Comparison of ENCODE assay signal across 9 mouse cellular contexts in genomic region chr9:37545166-37545610, GRCm38 (mm10). TPM values are rescaled to one million over a fixed set of nuclear protein-coding genes. Genes with fewer than 3 reads are reported as not detected.
DNase-seq lines count a peak whose midpoint lies in the region; ATAC-seq and TF ChIP-seq lines count a peak whose summit lies in the region.
"Had no signal": no experiment of that assay in that cellular context is flagged by ENCODE, and none has a peak within 500 bp of the region (broad histone marks: within the 10 kb centered on the region; RNA-seq: fewer than 3 reads in every experiment).

No protein-coding gene starts in this region.

- H3K27ac ChIP-seq in heart, embryonic 11.5 days (ENCODE audit: low read depth, low read length): no peak overlapping the region
- no peak overlapping the region for H3K27ac ChIP-seq in forebrain, embryonic 14.5 days (ENCODE audit: low read depth, low read length)
- H3K27ac ChIP-seq in liver, embryonic 13.5 days: no peak overlapping the region

- intact Hi-C loops in heart, postnatal 25 days (cut with DNase I): loop anchor here (1.0 to 2.0 kb wide), 2 partner anchors 18 to 83 kb away; no protein-coding TSS in a partner anchor

- peak; percentile 37; the same call in 1 of the 2 replicates for ATAC-seq in heart, embryonic 11.5 days (replicated peaks; ENCODE audit: insufficient number of reproducible peaks, low FRiP score, low TSS enrichment)
- ATAC-seq in forebrain, embryonic 14.5 days: peak; percentile 43
- ATAC-seq in liver, embryonic 13.5 days (ENCODE audit: low read depth): 0 out of 2 replicates have a peak, but pooled peaks have one; percentile 14

- peaks cover 5% of the 10 kb centered on the region; the same call in 1 of the 2 replicates for H3K4me1 ChIP-seq in heart, embryonic 11.5 days (ENCODE audit: control insufficient read depth, insufficient read depth, low read length)
- peaks cover 59% of the 10 kb centered on the region for H3K4me1 ChIP-seq in E14TG2a.4 (replicated peaks; ENCODE audit: low read depth, low read length)
- peaks cover 6% of the 10 kb centered on the region; the same call in 1 of the 2 replicates for H3K4me1 ChIP-seq in forebrain, embryonic 14.5 days (ENCODE audit: control insufficient read depth, insufficient read depth, low read length)
- H3K4me1 ChIP-seq in liver, embryonic 13.5 days (replicated peaks): peaks cover 20% of the 10 kb centered on the region

- no peak overlapping the region for H3K9ac ChIP-seq in heart, embryonic 11.5 days (ENCODE audit: low read depth, low read length)
- H3K9ac ChIP-seq in forebrain, embryonic 14.5 days (ENCODE audit: low read length): peak overlapping the region; percentile 29; the same call in 1 of the 2 replicates
- no peak overlapping the region for H3K9ac ChIP-seq in liver, embryonic 13.5 days

- H3K9me3 ChIP-seq in heart, embryonic 11.5 days (replicated peaks; ENCODE audit: control insufficient read depth, low read length): no peaks in the 10 kb centered on the region
- H3K9me3 ChIP-seq in E14TG2a.4 (ENCODE audit: low read length): no peaks in the 10 kb centered on the region
- H3K9me3 ChIP-seq in forebrain, embryonic 14.5 days (replicated peaks; ENCODE audit: control insufficient read depth, low read length): no peaks in the 10 kb centered on the region
- H3K9me3 ChIP-seq in liver, embryonic 13.5 days (replicated peaks): no peaks in the 10 kb centered on the region

- H3K27me3 ChIP-seq in heart, embryonic 11.5 days (ENCODE audit: control insufficient read depth, insufficient read depth, low read length): peaks cover 24% of the 10 kb centered on the region
- H3K27me3 ChIP-seq in E14TG2a.4 (ENCODE audit: insufficient read depth, low read length): peaks cover 55% of the 10 kb centered on the region
- H3K27me3 ChIP-seq in forebrain, embryonic 14.5 days (replicated peaks; ENCODE audit: control insufficient read depth, insufficient read depth, low read length): peaks cover 27% of the 10 kb centered on the region
- H3K27me3 ChIP-seq in liver, embryonic 13.5 days: peaks cover 14% of the 10 kb centered on the region

- no peak for TF ChIP-seq CTCF in E14TG2a.4 (conservative IDR thresholded peaks at IDR 0.05; ENCODE audit: low read length)

- no peak for DNase-seq in heart, postnatal 25 days (ENCODE audit: low spot score)
- DNase-seq in forebrain, embryonic 14.5 days (ENCODE audit: low spot score): no peak
- no peak for DNase-seq in liver, embryonic 13.5 days
- no peak for DNase-seq in adrenal gland, postnatal 25 days
- DNase-seq in layer of hippocampus, adult 11-12 months (ENCODE audit: low spot score): no peak
- DNase-seq in thymus, postnatal 10 days (ENCODE audit: low spot score in 2 of 2): no peak

- peak overlapping the region; percentile 77 for H3K4me2 ChIP-seq in heart, embryonic 11.5 days
- peak overlapping the region; percentile 56 for H3K4me2 ChIP-seq in forebrain, embryonic 14.5 days (ENCODE audit: low read length)
- H3K4me2 ChIP-seq in liver, embryonic 13.5 days: peak overlapping the region; percentile 71

- 12% methylated on average over 16 of the region's 17 CpGs for WGBS in heart, embryonic 11.5 days (ENCODE audit: insufficient replicate concordance)
- 11% methylated on average over 17 of the region's 17 CpGs for WGBS in forebrain, embryonic 14.5 days
- 37% methylated on average over 17 of the region's 17 CpGs for WGBS in liver, embryonic 13.5 days (ENCODE audit: insufficient replicate concordance)

- H3K4me3 ChIP-seq in heart, embryonic 11.5 days (ENCODE audit: low read depth, low read length): peak overlapping the region; percentile 45
- peak overlapping the region; percentile 70 for H3K4me3 ChIP-seq in E14TG2a.4 (replicated peaks; ENCODE audit: low read length)
- peak overlapping the region; percentile 24 for H3K4me3 ChIP-seq in forebrain, embryonic 14.5 days (ENCODE audit: low read depth, low read length)
- peak overlapping the region; percentile 54 for H3K4me3 ChIP-seq in liver, embryonic 13.5 days (replicated peaks)

- H3K36me3 ChIP-seq in heart, embryonic 11.5 days (ENCODE audit: control insufficient read depth, insufficient read depth, low read length): no peaks in the 10 kb centered on the region
- no peaks in the 10 kb centered on the region for H3K36me3 ChIP-seq in E14TG2a.4 (ENCODE audit: insufficient read depth, low read length)
- H3K36me3 ChIP-seq in forebrain, embryonic 14.5 days (ENCODE audit: control insufficient read depth, insufficient read depth, low read length): no peaks in the 10 kb centered on the region
- no peaks in the 10 kb centered on the region for H3K36me3 ChIP-seq in liver, embryonic 13.5 days

RNA-seq across cellular contexts. Expression of gene Vsig2, which starts 6.1 kb away (rescaled TPM):
- polyA plus RNA-seq in heart, embryonic 11.5 days (2014; fragmentation: Nextera tagmentation; extraction: Ambion mirVana): 1.5 and 1.6 TPM in 2 replicates
- total RNA-seq in heart, postnatal 25 days (2021): 1 to 10 TPM; 4.1 to 4.7 TPM
- polyA plus RNA-seq in forebrain, embryonic 14.5 days (2014; fragmentation: Nextera tagmentation; extraction: Ambion mirVana): 0.82 TPM in 1 of 2 replicates, not detected in the other
- polyA plus RNA-seq in liver, embryonic 13.5 days (2015; fragmentation: Nextera tagmentation; extraction: Ambion mirVana): 0.15 and 0.60 TPM in 2 replicates
- total RNA-seq in adrenal gland, postnatal 25 days (2021): 4.8 and 5.8 TPM in 2 replicates
- total RNA-seq: MEL had no signal

RNA-seq across cellular contexts. Expression of gene Nrgn, which starts 7.5 kb away (rescaled TPM):
- polyA plus RNA-seq in heart, embryonic 11.5 days (2014; fragmentation: Nextera tagmentation; extraction: Ambion mirVana): 4.8 and 5.2 TPM in 2 replicates
- total RNA-seq in heart, postnatal 25 days (2021): 1 to 10 TPM; 3.2 to 6.7 TPM
- polyA plus RNA-seq in forebrain, embryonic 14.5 days (2014; fragmentation: Nextera tagmentation; extraction: Ambion mirVana): 7.4 and 14.8 TPM in 2 replicates
- 8.8 and 10.4 TPM in 2 replicates for polyA plus RNA-seq in liver, embryonic 13.5 days (2015; fragmentation: Nextera tagmentation; extraction: Ambion mirVana)
- 0.86 and 1.4 TPM in 2 replicates for total RNA-seq in adrenal gland, postnatal 25 days (2021)

RNA-seq across cellular contexts. Expression of gene Siae, which starts 10.3 kb away (rescaled TPM):
- 7.8 and 10.6 TPM in 2 replicates for polyA plus RNA-seq in heart, embryonic 11.5 days (2014; fragmentation: Nextera tagmentation; extraction: Ambion mirVana)
- 1 to 10 TPM; 8.4 to 8.7 TPM for total RNA-seq in heart, postnatal 25 days (2021)
- polyA plus RNA-seq in forebrain, embryonic 14.5 days (2014; fragmentation: Nextera tagmentation; extraction: Ambion mirVana): 8.5 and 10.5 TPM in 2 replicates
- 4.3 and 5.5 TPM in 2 replicates for polyA plus RNA-seq in liver, embryonic 13.5 days (2015; fragmentation: Nextera tagmentation; extraction: Ambion mirVana)
- total RNA-seq in adrenal gland, postnatal 25 days (2021): 15.7 and 18.8 TPM in 2 replicates

RNA-seq across cellular contexts. Expression of gene Esam, which starts 17.3 kb away (rescaled TPM):
- polyA plus RNA-seq in heart, embryonic 11.5 days (2014; fragmentation: Nextera tagmentation; extraction: Ambion mirVana): 45.4 and 59.6 TPM in 2 replicates
- 10 to 100 TPM; 62.5 to 77.7 TPM for total RNA-seq in heart, postnatal 25 days (2021)
- polyA plus RNA-seq in forebrain, embryonic 14.5 days (2014; fragmentation: Nextera tagmentation; extraction: Ambion mirVana): 32.9 and 44.0 TPM in 2 replicates
- polyA plus RNA-seq in liver, embryonic 13.5 days (2015; fragmentation: Nextera tagmentation; extraction: Ambion mirVana): 15.6 and 17.2 TPM in 2 replicates
- 27.5 and 35.3 TPM in 2 replicates for total RNA-seq in adrenal gland, postnatal 25 days (2021)

RNA-seq across cellular contexts. Expression of gene Msantd2, which starts 56.1 kb away (rescaled TPM):
- 20.2 and 20.5 TPM in 2 replicates for polyA plus RNA-seq in heart, embryonic 11.5 days (2014; fragmentation: Nextera tagmentation; extraction: Ambion mirVana)
- 1 to 10 TPM; 7.8 to 8.0 TPM for total RNA-seq in heart, postnatal 25 days (2021)
- polyA plus RNA-seq in forebrain, embryonic 14.5 days (2014; fragmentation: Nextera tagmentation; extraction: Ambion mirVana): 29.2 and 33.6 TPM in 2 replicates
- polyA plus RNA-seq in liver, embryonic 13.5 days (2015; fragmentation: Nextera tagmentation; extraction: Ambion mirVana): 5.4 and 6.6 TPM in 2 replicates
- 26.8 and 28.7 TPM in 2 replicates for total RNA-seq in adrenal gland, postnatal 25 days (2021)
